Mouse (Mus musculus) layer of hippocampus, postnatal 10 days (tissue): ENCODE results near the gene Zfp597. TPM values are rescaled to one million over a fixed set of nuclear protein-coding genes. Genes with fewer than 3 reads are reported as not detected.
"Not testable (repeated sequence)": the region's sequence is repeated elsewhere in the genome, so short reads cannot be mapped to it uniquely, and the experiment has no call there.

Experiments
- DNase-seq, 2 experiments: peaks; one replicate each; pipeline ENCODE4 v3.0.0; 2021; ENCODE audit warnings: low spot score in 2 of 2
- total RNA-seq, 2 experiments: library from RNA; stranded (reverse); gene quantifications; 2 replicates each; pipeline ENCODE4 v1.2.3; 2021

The Zfp597 gene
- total RNA-seq, 2 experiments from 2014 or later = 26.8 to 27.7 TPM

- DNase-seq = no peak
These were observed 25.1 kb downstream of the Zfp597 start for GRCm38 (mm10) chr16:3859254-3859653.

GRCm38 (mm10) chr16:3855776-3856175 is 28.6 kb downstream of the Zfp597 start:
- DNase-seq = no peak

- DNase-seq = no peak
These were observed 29.8 kb downstream of the Zfp597 start for GRCm38 (mm10) chr16:3854437-3855182.

DNA sequence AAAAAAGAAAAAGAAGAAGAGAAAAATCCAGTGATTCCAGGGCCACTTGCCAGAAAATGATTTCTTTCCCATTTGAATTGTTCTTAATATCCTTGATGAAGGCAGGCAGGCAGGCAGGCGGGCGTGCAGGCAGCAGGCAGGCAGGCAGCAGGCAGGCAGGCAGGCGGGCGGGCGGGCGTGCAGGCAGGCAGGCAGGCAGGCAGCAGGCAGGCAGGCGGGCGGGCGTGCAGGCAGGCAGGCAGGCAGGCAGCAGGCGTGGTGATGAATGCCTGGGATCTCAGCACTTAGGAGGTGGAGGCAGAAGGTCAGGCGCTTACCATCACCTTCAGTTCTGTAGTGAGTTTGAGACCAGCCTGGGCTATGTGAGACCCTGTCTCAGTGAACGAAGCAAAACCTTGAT is 31.8 kb downstream of the Zfp597 start:
- DNase-seq = no peak

GRCm38 (mm10) chr16:3851301-3851700 is 33.1 kb downstream of the Zfp597 start:
- DNase-seq = not testable (repeated sequence)

- DNase-seq = no peak
These were observed 35.9 kb downstream of the Zfp597 start for GRCm38 (mm10) chr16:3848416-3848815.

- DNase-seq = no peak
These were observed 36.5 kb downstream of the Zfp597 start for GRCm38 (mm10) chr16:3847871-3848270.

- DNase-seq = peak; percentile 85 to 90
These were observed 37.4 kb downstream of the Zfp597 start, which contains the start of gene Zfp174 for GRCm38 (mm10) chr16:3846711-3847518. TSS of gene Zfp174 (plus strand) at chr16:3847268.

GRCm38 (mm10) chr16:3843796-3844195 is 40.6 kb downstream of the Zfp597 start:
- no peak for DNase-seq

- no peak for DNase-seq
These were observed 41.4 kb downstream of the Zfp597 start for GRCm38 (mm10) chr16:3842989-3843388.

- DNase-seq = peak; percentile 24 to 39
These were observed 45.0 kb downstream of the Zfp597 start for GRCm38 (mm10) chr16:3839157-3839885.

DNA sequence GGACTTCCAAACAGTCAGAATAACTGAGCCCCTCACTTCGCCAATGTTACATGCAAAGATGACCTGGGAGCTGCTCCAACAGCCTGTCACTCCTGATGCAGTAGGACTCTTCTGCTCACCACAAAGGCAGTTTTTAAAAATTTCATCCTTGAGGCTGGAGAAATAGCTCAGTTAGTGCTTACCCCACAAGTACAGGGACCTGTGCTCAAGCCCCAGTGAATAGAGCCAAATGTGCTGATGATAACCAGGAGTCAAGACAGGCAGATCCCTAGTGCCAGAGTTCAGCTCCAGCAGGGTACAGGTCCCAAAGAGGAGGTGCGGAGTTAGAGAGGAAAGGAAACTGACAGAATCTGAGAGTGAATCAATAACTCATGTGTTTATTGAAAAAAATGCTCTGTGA is 48.9 kb downstream of the Zfp597 start:
- DNase-seq = no peak

- no peak for DNase-seq
These were observed 53.7 kb downstream of the Zfp597 start, which contains the start of gene Olfr15 for GRCm38 (mm10) chr16:3830588-3831109. TSS of gene Olfr15 (plus strand) at chr16:3830878.

- no peak for DNase-seq
These were observed 54.6 kb downstream of the Zfp597 start for GRCm38 (mm10) chr16:3829727-3830126.

GRCm38 (mm10) chr16:3828021-3828420 is 56.3 kb downstream of the Zfp597 start:
- no peak for DNase-seq

GRCm38 (mm10) chr16:3820202-3820601 is 64.2 kb downstream of the Zfp597 start:
- no peak for DNase-seq

GRCm38 (mm10) chr16:3814667-3815066 is 69.7 kb downstream of the Zfp597 start:
- not testable (repeated sequence) for DNase-seq
